Mouse (Mus musculus): ENCODE measurements at regions not wholly inside any gene's neighbourhood (a gene's known extent, or its start where the extent isn't known, plus 50 kb on each side); places are given as distances from the start of the nearest gene placed in this dataset.
"Not testable (repeated sequence)": the region's sequence is repeated elsewhere in the genome, so short reads cannot be mapped to it uniquely, and the experiment has no call there.

GRCm38 (mm10) chr6:4149663-4150062 lies 62.9 kb upstream of the Bet1 start:
- WGBS, result 77% methylated on average over 4 of the region's 4 CpGs

GRCm38 (mm10) chr6:4158293-4158692 lies 71.5 kb upstream of the Bet1 start:
- Histone ChIP-seq H3K4me3 (no peak overlapping the region), H3K27me3 (ENCODE audit: insufficient read depth, poor library complexity, severe bottlenecking) (no peaks in the 10 kb centered on the region), H3K36me3 (no peaks in the 10 kb centered on the region), H3K4me1 (replicated peaks) (no peaks in the 10 kb centered on the region), H3K27ac (no peak overlapping the region), H3K9me3 (no peaks in the 10 kb centered on the region)
- DNase-seq (ENCODE audit: low spot score), result no peak
- WGBS, result 92% methylated on average over 2 of the region's 2 CpGs

More at GRCm38 (mm10) chr6:4149663-4150062, 62.9 kb upstream of the Bet1 start:
- DNase-seq (ENCODE audit: low spot score), result no peak
- H3K27ac ChIP-seq, result no peak overlapping the region
- no peaks in the 10 kb centered on the region for H3K9me3 ChIP-seq
- H3K4me1 ChIP-seq (replicated peaks), result no peaks in the 10 kb centered on the region
- no peaks in the 10 kb centered on the region for H3K27me3 ChIP-seq (ENCODE audit: insufficient read depth, poor library complexity, severe bottlenecking)
- no peaks in the 10 kb centered on the region for H3K36me3 ChIP-seq
- no peak overlapping the region for H3K4me3 ChIP-seq

- 60% methylated on average over 1 of the region's 1 CpGs for WGBS
Observed at GRCm38 (mm10) chr6:4163733-4164132, 77.0 kb upstream of the Bet1 start.

GRCm38 (mm10) chr6:4167112-4167511 lies 80.3 kb upstream of the Bet1 start:
- Histone ChIP-seq H3K27me3 (ENCODE audit: insufficient read depth, poor library complexity, severe bottlenecking) (no peaks in the 10 kb centered on the region), H3K4me3 (no peak overlapping the region), H3K4me1 (replicated peaks) (no peaks in the 10 kb centered on the region), H3K9me3 (0 out of 2 replicates have a peak, but pooled peaks cover 4% of the 10 kb centered on the region), H3K36me3 (no peaks in the 10 kb centered on the region), H3K27ac (no peak overlapping the region)
- DNase-seq (ENCODE audit: low spot score), result no peak
- 55% methylated on average over 4 of the region's 4 CpGs for WGBS

More at GRCm38 (mm10) chr6:4163733-4164132, 77.0 kb upstream of the Bet1 start:
- no peak for DNase-seq (ENCODE audit: low spot score)
- Histone ChIP-seq H3K9me3 (0 out of 2 replicates have a peak, but pooled peaks cover 4% of the 10 kb centered on the region), H3K27me3 (ENCODE audit: insufficient read depth, poor library complexity, severe bottlenecking) (no peaks in the 10 kb centered on the region), H3K4me1 (replicated peaks) (no peaks in the 10 kb centered on the region), H3K36me3 (no peaks in the 10 kb centered on the region), H3K27ac (no peak overlapping the region), H3K4me3 (no peak overlapping the region)

- Histone ChIP-seq H3K36me3 (no peaks in the 10 kb centered on the region), H3K27ac (no peak overlapping the region), H3K9me3 (0 out of 2 replicates have a peak, but pooled peaks cover 4% of the 10 kb centered on the region), H3K27me3 (ENCODE audit: insufficient read depth, poor library complexity, severe bottlenecking) (no peaks in the 10 kb centered on the region), H3K4me3 (no peak overlapping the region), H3K4me1 (replicated peaks) (no peaks in the 10 kb centered on the region)
- no peak for DNase-seq (ENCODE audit: low spot score)
Observed at GRCm38 (mm10) chr6:4167757-4168156, 81.0 kb upstream of the Bet1 start.

- Histone ChIP-seq H3K9me3 (0 out of 2 replicates have a peak, but pooled peaks cover 3% of the 10 kb centered on the region), H3K27me3 (ENCODE audit: insufficient read depth, poor library complexity, severe bottlenecking) (no peaks in the 10 kb centered on the region), H3K36me3 (no peaks in the 10 kb centered on the region), H3K4me1 (replicated peaks) (no peaks in the 10 kb centered on the region), H3K4me3 (no peak overlapping the region), H3K27ac (no peak overlapping the region)
- WGBS, result 63% methylated on average over 4 of the region's 4 CpGs
- DNase-seq (ENCODE audit: low spot score), result no peak
Observed at GRCm38 (mm10) chr6:4171561-4171960, 84.8 kb upstream of the Bet1 start.

DNA sequence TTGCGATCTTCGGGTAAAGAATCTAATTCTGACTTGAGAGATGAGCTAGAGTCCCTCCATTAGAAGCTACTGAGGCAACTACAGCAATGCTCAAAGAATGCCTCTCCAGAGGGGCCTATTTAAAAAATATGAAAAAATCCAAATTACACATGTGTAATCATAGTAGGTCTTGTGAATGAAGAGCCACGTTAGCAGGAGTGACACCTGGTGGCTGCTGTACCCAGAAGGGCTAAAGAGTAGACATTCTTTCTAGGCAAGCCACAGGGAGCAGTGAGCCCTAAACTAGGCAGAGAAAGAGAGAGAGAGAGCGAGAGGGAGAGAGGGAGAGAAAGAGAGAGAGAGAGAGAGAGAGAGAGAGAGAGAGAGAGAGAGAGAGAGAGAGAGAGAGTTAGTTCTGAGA lies 100.9 kb upstream of the Bet1 start:
- WGBS, result 77% methylated on average over 4 of the region's 4 CpGs
- H3K9me3 ChIP-seq, result no peaks in the 10 kb centered on the region

DNA sequence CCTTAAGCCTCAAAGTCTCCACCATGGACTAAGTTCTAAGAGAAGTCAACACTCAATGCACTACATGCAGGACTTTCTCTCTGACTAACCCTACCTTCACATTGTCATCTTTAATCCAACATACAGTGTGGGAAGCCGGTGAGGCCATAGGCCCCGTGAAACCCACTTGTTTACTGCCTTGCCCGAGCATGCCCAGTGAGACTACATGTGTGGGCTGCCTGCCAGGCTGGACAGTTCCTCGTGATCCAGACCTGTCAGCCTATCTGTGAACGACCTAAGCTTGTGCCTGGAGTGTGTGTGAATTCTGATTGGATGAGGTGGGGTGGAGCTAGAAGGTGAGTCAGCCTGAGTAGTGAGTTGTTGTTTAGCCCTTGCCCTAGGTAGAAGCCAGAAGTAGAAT lies 104.2 kb upstream of the Bet1 start:
- not testable (repeated sequence) for H3K4me3 ChIP-seq; H3K36me3 ChIP-seq; H3K4me1 ChIP-seq (replicated peaks); DNase-seq (ENCODE audit: low spot score); H3K9me3 ChIP-seq; H3K27ac ChIP-seq; H3K27me3 ChIP-seq (ENCODE audit: insufficient read depth, poor library complexity, severe bottlenecking)
- 75% methylated on average over 5 of the region's 5 CpGs for WGBS

More for the DNA sequence above, 100.9 kb upstream of the Bet1 start:
- no peak for DNase-seq (ENCODE audit: low spot score)
- Histone ChIP-seq H3K27ac (no peak overlapping the region), H3K36me3 (no peaks in the 10 kb centered on the region), H3K4me1 (replicated peaks) (no peaks in the 10 kb centered on the region), H3K4me3 (no peak overlapping the region), H3K27me3 (ENCODE audit: insufficient read depth, poor library complexity, severe bottlenecking) (no peaks in the 10 kb centered on the region)

GRCm38 (mm10) chr6:4193286-4193685 lies 106.5 kb upstream of the Bet1 start:
- 86% methylated on average over 5 of the region's 5 CpGs for WGBS
- no peaks in the 10 kb centered on the region for H3K27me3 ChIP-seq (ENCODE audit: insufficient read depth, poor library complexity, severe bottlenecking)
- no peak for DNase-seq (ENCODE audit: low spot score)

DNA sequence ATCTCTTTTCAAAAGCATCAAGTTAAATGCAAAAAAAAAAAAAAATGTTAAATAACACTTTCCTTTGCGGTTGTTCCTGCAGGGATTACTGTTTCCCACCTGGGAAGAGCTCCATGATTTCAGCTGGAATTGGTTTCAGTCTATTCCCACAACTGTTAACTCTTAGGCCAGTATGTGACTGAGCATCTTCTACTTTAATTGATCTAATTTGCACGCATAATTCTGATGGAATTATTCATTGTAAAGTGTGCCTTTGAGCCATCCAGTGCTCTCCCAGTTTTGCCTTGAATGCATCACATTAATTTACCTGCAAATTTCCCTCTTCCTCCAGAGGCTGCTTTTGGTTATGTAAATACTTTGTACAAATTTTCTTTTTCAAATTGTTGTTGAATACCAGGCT lies 114.4 kb upstream of the Bet1 start:
- Histone ChIP-seq H3K36me3 (no peaks in the 10 kb centered on the region), H3K9me3 (no peaks in the 10 kb centered on the region), H3K4me3 (no peak overlapping the region), H3K27ac (no peak overlapping the region), H3K27me3 (ENCODE audit: insufficient read depth, poor library complexity, severe bottlenecking) (no peaks in the 10 kb centered on the region), H3K4me1 (replicated peaks) (no peaks in the 10 kb centered on the region)
- 66% methylated on average over 2 of the region's 2 CpGs for WGBS
- DNase-seq (ENCODE audit: low spot score), result no peak

More at GRCm38 (mm10) chr6:4193286-4193685, 106.5 kb upstream of the Bet1 start:
- Histone ChIP-seq H3K4me3 (no peak overlapping the region), H3K36me3 (no peaks in the 10 kb centered on the region), H3K4me1 (replicated peaks) (no peaks in the 10 kb centered on the region), H3K9me3 (no peaks in the 10 kb centered on the region), H3K27ac (no peak overlapping the region)

GRCm38 (mm10) chr6:4205681-4206080 lies 118.9 kb upstream of the Bet1 start:
- 86% methylated on average over 5 of the region's 5 CpGs for WGBS
- Histone ChIP-seq H3K9me3 (no peaks in the 10 kb centered on the region), H3K27me3 (ENCODE audit: insufficient read depth, poor library complexity, severe bottlenecking) (no peaks in the 10 kb centered on the region), H3K4me3 (no peak overlapping the region), H3K36me3 (no peaks in the 10 kb centered on the region), H3K4me1 (replicated peaks) (no peaks in the 10 kb centered on the region), H3K27ac (no peak overlapping the region)
- DNase-seq (ENCODE audit: low spot score), result no peak

DNA sequence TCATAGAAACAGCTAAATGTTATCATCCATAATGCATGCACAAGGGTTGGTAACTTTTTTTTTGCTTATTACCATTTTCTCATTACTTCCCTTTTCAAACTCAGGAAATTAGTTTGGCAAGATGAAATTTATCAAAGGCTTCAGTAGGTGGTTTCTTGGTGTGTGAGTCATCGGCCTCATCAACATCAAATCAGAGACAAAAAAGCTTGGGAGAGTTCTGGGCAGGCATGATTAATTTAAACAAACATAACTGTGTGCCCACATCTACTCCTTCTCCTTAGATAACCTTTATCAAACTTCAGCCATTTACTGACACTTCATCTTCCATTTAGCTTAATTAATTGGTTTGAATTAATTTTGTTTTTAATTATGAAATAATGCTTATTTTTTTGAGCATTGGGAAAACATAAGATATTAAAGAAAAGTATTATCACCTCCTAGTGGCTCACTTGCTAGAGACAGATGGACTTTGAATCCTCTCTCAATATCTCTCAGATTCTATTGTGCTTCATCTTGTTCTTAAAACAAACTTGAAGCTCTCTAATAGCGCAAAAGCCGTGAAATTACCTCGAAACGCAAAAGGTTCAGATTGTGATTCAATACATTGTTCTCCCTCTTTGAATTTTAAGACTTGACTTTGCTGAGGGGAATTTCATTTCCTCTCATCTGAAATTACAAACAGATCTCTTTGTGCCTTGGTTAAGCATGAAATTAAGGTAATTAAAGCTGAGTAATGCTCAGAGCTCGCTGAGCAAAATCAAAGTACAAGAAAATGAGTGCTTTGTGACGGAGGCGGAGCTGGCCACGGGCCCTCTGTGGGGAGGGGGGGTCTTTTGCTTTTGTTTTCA lies 158.7 kb upstream of the Bet1 start:
- Histone ChIP-seq H3K4me1 (replicated peaks) (no peaks in the 10 kb centered on the region), H3K4me3 (no peak overlapping the region), H3K27me3 (ENCODE audit: insufficient read depth, poor library complexity, severe bottlenecking) (no peaks in the 10 kb centered on the region), H3K36me3 (no peaks in the 10 kb centered on the region), H3K9me3 (no peaks in the 10 kb centered on the region), H3K27ac (no peak overlapping the region)
- 37% methylated on average over 9 of the region's 9 CpGs for WGBS
- DNase-seq (ENCODE audit: low spot score), result no peak

DNA sequence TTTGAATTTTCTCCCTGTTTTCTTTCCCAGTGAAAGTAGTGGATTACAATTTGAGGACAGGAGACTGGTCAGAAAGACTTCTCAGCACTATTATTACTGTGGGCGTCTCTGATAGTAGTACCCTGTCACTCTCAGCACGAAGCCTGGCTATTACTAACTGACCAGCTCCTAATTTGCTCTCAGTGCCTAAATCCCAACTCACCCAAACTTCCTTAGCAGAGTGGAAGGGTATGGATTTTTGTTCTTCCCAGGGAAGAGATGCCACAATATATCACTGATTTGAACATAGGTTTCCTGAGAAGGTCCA lies 159.3 kb upstream of the Bet1 start:
- Histone ChIP-seq H3K27ac (no peak overlapping the region), H3K4me1 (replicated peaks) (no peaks in the 10 kb centered on the region), H3K36me3 (no peaks in the 10 kb centered on the region), H3K27me3 (ENCODE audit: insufficient read depth, poor library complexity, severe bottlenecking) (no peaks in the 10 kb centered on the region), H3K4me3 (no peak overlapping the region), H3K9me3 (no peaks in the 10 kb centered on the region)
- DNase-seq (ENCODE audit: low spot score), result peak; percentile 2
- WGBS, result 42% methylated on average over 2 of the region's 2 CpGs

GRCm38 (mm10) chr6:4276607-4277006 lies 189.8 kb upstream of the Bet1 start:
- no peak for DNase-seq (ENCODE audit: low spot score)
- no peak overlapping the region for H3K4me3 ChIP-seq
- no peaks in the 10 kb centered on the region for H3K27me3 ChIP-seq (ENCODE audit: insufficient read depth, poor library complexity, severe bottlenecking)
- 62% methylated on average over 4 of the region's 4 CpGs for WGBS
- H3K27ac ChIP-seq, result no peak overlapping the region
- H3K9me3 ChIP-seq, result no peaks in the 10 kb centered on the region
- H3K4me1 ChIP-seq (replicated peaks), result no peaks in the 10 kb centered on the region
- H3K36me3 ChIP-seq, result no peaks in the 10 kb centered on the region

Data from hindbrain, embryonic 10.5 days (tissue).